Mouse (Mus musculus) lung, embryonic 15.5 days (tissue): ENCODE measurements around the gene Ube2l3. TPM values are rescaled to one million over a fixed set of nuclear protein-coding genes. Genes with fewer than 3 reads are reported as not detected.
"Not testable (repeated sequence)": the region's sequence is repeated elsewhere in the genome, so short reads cannot be mapped to it uniquely, and the experiment has no call there.

Experiments used
- ATAC-seq: fragments of 200-750 bp; cut with Nextera tagmentation; 2 replicates; pipeline ENCODE4 v1.8.0; 2017; ENCODE audit warnings: moderate number of reproducible peaks, borderline replicate concordance; ENCODE audit not compliant: low FRiP score, low TSS enrichment; ENCODE audit errors: extremely low read depth
- H3K27ac ChIP-seq: fragments of 300-500 bp; sonication (generic); 2 replicates; pipeline ENCODE4 v1.5.1; 2015; ENCODE audit warnings: moderate library complexity, mild to moderate bottlenecking, inconsistent platforms
- H3K27me3 ChIP-seq: fragments of 300-500 bp; sonication (generic); 2 replicates; pipeline ENCODE4 v1.6.1; 2015; ENCODE audit warnings: inconsistent platforms
- H3K36me3 ChIP-seq: fragments of 300-500 bp; sonication (generic); 2 replicates; pipeline ENCODE4 v1.6.1; 2015; ENCODE audit warnings: inconsistent platforms
- H3K4me1 ChIP-seq: fragments of 300-500 bp; sonication (generic); 2 replicates; pipeline ENCODE4 v1.6.1; 2015; ENCODE audit warnings: inconsistent platforms
- H3K4me2 ChIP-seq: fragments of 300-500 bp; sonication (generic); 2 replicates; pipeline ENCODE4 v1.6.1; 2015; ENCODE audit warnings: inconsistent platforms, mild to moderate bottlenecking, moderate library complexity
- H3K4me3 ChIP-seq: fragments of 300-500 bp; sonication (generic); 2 replicates; pipeline ENCODE4 v1.5.1; 2015; ENCODE audit warnings: mild to moderate bottlenecking, inconsistent platforms
- H3K9ac ChIP-seq: fragments of 300-500 bp; sonication (generic); 2 replicates; pipeline ENCODE4 v1.6.1; 2015; ENCODE audit warnings: inconsistent platforms
- H3K9me3 ChIP-seq: fragments of 300-500 bp; sonication (generic); 2 replicates; pipeline ENCODE4 v1.6.1; 2016; ENCODE audit warnings: inconsistent platforms
- WGBS: fragments of 180-500 bp; shearing (Covaris S2); methylation state at CpG from one replicate; pipeline ENCODE4 v1.1.7; 2015; 5-methylcytosine and 5-hydroxymethylcytosine counted together
- polyA plus RNA-seq: library from polyadenylated mRNA; unstranded; fragments of >200 nt; fragmentation: Nextera tagmentation; extraction: Ambion mirVana; gene quantifications from 2 replicates; pipeline ENCODE4 v1.2.1, GENCODE M21; 2015

Gene Ube2l3
- polyA plus RNA-seq, 1 experiment from 2014 or later, result 345 TPM

GRCm38 (mm10) chr16:17168049-17168448 lies 34.4 kb downstream of the Ube2l3 start:
- 58% methylated on average over 5 of the region's 5 CpGs for WGBS
- Histone ChIP-seq H3K27ac (peak overlapping the region; percentile 60), H3K36me3 (peaks cover 37% of the 10 kb centered on the region), H3K9ac (no peak overlapping the region), H3K4me3 (no peak overlapping the region), H3K4me2 (no peak overlapping the region), H3K4me1 (no peaks in the 10 kb centered on the region), H3K27me3 (no peaks in the 10 kb centered on the region), H3K9me3 (no peaks in the 10 kb centered on the region)
- peak; percentile 73; the same call in 1 of the 2 replicates for ATAC-seq

- no peak overlapping the region for H3K9ac ChIP-seq
- no peak overlapping the region for H3K4me2 ChIP-seq
- no peaks in the 10 kb centered on the region for H3K27me3 ChIP-seq
- no peak for ATAC-seq
- H3K4me3 ChIP-seq, result no peak overlapping the region
- no peak overlapping the region for H3K27ac ChIP-seq
- no peaks in the 10 kb centered on the region for H3K4me1 ChIP-seq
- H3K36me3 ChIP-seq, result peaks cover 28% of the 10 kb centered on the region
- no peaks in the 10 kb centered on the region for H3K9me3 ChIP-seq
These were observed 35.3 kb downstream of the Ube2l3 start for GRCm38 (mm10) chr16:17167179-17167578.

GRCm38 (mm10) chr16:17165478-17165877 lies 37.0 kb downstream of the Ube2l3 start:
- H3K9me3 ChIP-seq, ATAC-seq, H3K9ac ChIP-seq, H3K27ac ChIP-seq, H3K4me2 ChIP-seq, H3K4me3 ChIP-seq, H3K4me1 ChIP-seq, H3K27me3 ChIP-seq: not testable (repeated sequence)
- WGBS, result 57% methylated on average over 1 of the region's 1 CpGs
- peaks cover 27% of the 10 kb centered on the region for H3K36me3 ChIP-seq

GRCm38 (mm10) chr16:17154346-17154745 lies 48.1 kb downstream of the Ube2l3 start:
- ATAC-seq, result no peak
- Histone ChIP-seq H3K27me3 (no peaks in the 10 kb centered on the region), H3K36me3 (peaks cover 68% of the 10 kb centered on the region), H3K9ac (no peak overlapping the region), H3K9me3 (no peaks in the 10 kb centered on the region), H3K27ac (no peak overlapping the region), H3K4me3 (no peak overlapping the region), H3K4me2 (no peak overlapping the region), H3K4me1 (no peaks in the 10 kb centered on the region)
- 94% methylated on average over 2 of the region's 2 CpGs for WGBS

GRCm38 (mm10) chr16:17151874-17152273 lies 50.6 kb downstream of the Ube2l3 start:
- Histone ChIP-seq H3K4me2 (no peak overlapping the region), H3K27me3 (no peaks in the 10 kb centered on the region; the same call in 1 of the 2 replicates), H3K9ac (no peak overlapping the region), H3K4me3 (no peak overlapping the region), H3K4me1 (peaks cover 15% of the 10 kb centered on the region), H3K9me3 (no peaks in the 10 kb centered on the region), H3K36me3 (peaks cover 45% of the 10 kb centered on the region), H3K27ac (no peak overlapping the region)
- 96% methylated on average over 4 of the region's 4 CpGs for WGBS
- no peak for ATAC-seq

GRCm38 (mm10) chr16:17150520-17151258 lies 51.8 kb downstream of the Ube2l3 start:
- Histone ChIP-seq H3K9me3 (no peaks in the 10 kb centered on the region), H3K36me3 (peaks cover 37% of the 10 kb centered on the region), H3K4me2 (no peak overlapping the region), H3K27ac (no peak overlapping the region), H3K27me3 (no peaks in the 10 kb centered on the region; the same call in 1 of the 2 replicates), H3K4me3 (no peak overlapping the region), H3K9ac (no peak overlapping the region), H3K4me1 (peaks cover 16% of the 10 kb centered on the region)
- no peak for ATAC-seq
- 84% methylated on average over 7 of the region's 7 CpGs for WGBS

GRCm38 (mm10) chr16:17148084-17148483 lies 54.4 kb downstream of the Ube2l3 start:
- WGBS, result 10% methylated on average over 16 of the region's 16 CpGs
- Histone ChIP-seq H3K9ac (no peak overlapping the region), H3K4me2 (peak overlapping the region; percentile 100), H3K4me3 (peak overlapping the region; percentile 61), H3K9me3 (no peaks in the 10 kb centered on the region), H3K36me3 (peaks cover 16% of the 10 kb centered on the region), H3K27ac (no peak overlapping the region), H3K27me3 (no peaks in the 10 kb centered on the region; the same call in 1 of the 2 replicates), H3K4me1 (peaks cover 16% of the 10 kb centered on the region)
- no peak for ATAC-seq

GRCm38 (mm10) chr16:17147391-17147929 lies 55.0 kb downstream of the Ube2l3 start:
- ATAC-seq, result peak; percentile 25; the same call in 1 of the 2 replicates
- H3K4me3 ChIP-seq, result peak overlapping the region; percentile 61
- peaks cover 16% of the 10 kb centered on the region for H3K4me1 ChIP-seq
- H3K9me3 ChIP-seq, result no peaks in the 10 kb centered on the region
- H3K4me2 ChIP-seq, result peak overlapping the region; percentile 100
- no peak overlapping the region for H3K27ac ChIP-seq
- H3K9ac ChIP-seq, result peak overlapping the region; percentile 46
- no peaks in the 10 kb centered on the region; the same call in 1 of the 2 replicates for H3K27me3 ChIP-seq
- peaks cover 10% of the 10 kb centered on the region; the same call in 1 of the 2 replicates for H3K36me3 ChIP-seq
- under 1% methylated on average over 41 of the region's 41 CpGs for WGBS

GRCm38 (mm10) chr16:17146772-17147235 lies 55.6 kb downstream of the Ube2l3 start, which contains the start of gene Ccdc116:
TSS of gene Ccdc116 (minus strand) at chr16:17147229.
- peak; percentile 85 for ATAC-seq
- Histone ChIP-seq H3K27ac (no peak within 1 kb of the TSS), H3K4me1 (peaks cover 16% of the 10 kb centered on the region), H3K9ac (peak within 1 kb of the TSS; percentile 46), H3K36me3 (peaks cover 4% of the 10 kb centered on the region; the same call in 1 of the 2 replicates), H3K9me3 (no peaks in the 10 kb centered on the region), H3K4me2 (peak within 1 kb of the TSS; percentile 100), H3K4me3 (peak within 1 kb of the TSS; percentile 61), H3K27me3 (no peaks in the 10 kb centered on the region; the same call in 1 of the 2 replicates)
- WGBS, result under 1% methylated on average over 34 of the region's 34 CpGs

- Histone ChIP-seq H3K9ac (no peak within 1 kb of the TSS), H3K36me3 (no peaks in the 10 kb centered on the region), H3K27ac (no peak within 1 kb of the TSS), H3K4me2 (no peak within 1 kb of the TSS), H3K4me1 (peaks cover 16% of the 10 kb centered on the region), H3K27me3 (no peaks in the 10 kb centered on the region; the same call in 1 of the 2 replicates), H3K4me3 (no peak within 1 kb of the TSS), H3K9me3 (no peaks in the 10 kb centered on the region)
- ATAC-seq, result no peak
- WGBS, result 22% methylated on average over 7 of the region's 7 CpGs
These were observed 58.1 kb downstream of the Ube2l3 start, which contains the start of gene Ydjc for GRCm38 (mm10) chr16:17144339-17144738. TSS of gene Ydjc (plus strand) at chr16:17144621.

- WGBS, result 81% methylated on average over 15 of the region's 15 CpGs
- no peak for ATAC-seq
These were observed 65.1 kb downstream of the Ube2l3 start for GRCm38 (mm10) chr16:17137355-17137754.

GRCm38 (mm10) chr16:17132906-17133200 lies 69.6 kb downstream of the Ube2l3 start:
- Histone ChIP-seq H3K4me2 (peak overlapping the region; percentile 98), H3K36me3 (no peaks in the 10 kb centered on the region), H3K27me3 (no peaks in the 10 kb centered on the region), H3K4me3 (peak overlapping the region; percentile 76), H3K27ac (no peak overlapping the region), H3K9me3 (no peaks in the 10 kb centered on the region), H3K4me1 (peaks cover 20% of the 10 kb centered on the region), H3K9ac (peak overlapping the region; percentile 52)
- no peak for ATAC-seq
- 23% methylated on average over 7 of the region's 7 CpGs for WGBS

More at GRCm38 (mm10) chr16:17137355-17137754, 65.1 kb downstream of the Ube2l3 start:
- H3K4me1 ChIP-seq, result peaks cover 7% of the 10 kb centered on the region
- H3K36me3 ChIP-seq, result no peaks in the 10 kb centered on the region
- H3K27ac ChIP-seq, result no peak overlapping the region
- no peaks in the 10 kb centered on the region for H3K27me3 ChIP-seq
- H3K9ac ChIP-seq, result no peak overlapping the region
- no peak overlapping the region for H3K4me2 ChIP-seq
- H3K4me3 ChIP-seq, result no peak overlapping the region
- H3K9me3 ChIP-seq, result no peaks in the 10 kb centered on the region
